Mouse (Mus musculus): ENCODE measurements at regions not wholly inside any gene's neighbourhood (a gene's known extent, or its start where the extent isn't known, plus 50 kb on each side); places are given as distances from the start of the nearest gene placed in this dataset.
A peak's percentile ranks its signal among the peaks of the same experiment; 100 is the strongest.
"Not testable (repeated sequence)": the region's sequence is repeated elsewhere in the genome, so short reads cannot be mapped to it uniquely, and the experiment has no call there.

DNA sequence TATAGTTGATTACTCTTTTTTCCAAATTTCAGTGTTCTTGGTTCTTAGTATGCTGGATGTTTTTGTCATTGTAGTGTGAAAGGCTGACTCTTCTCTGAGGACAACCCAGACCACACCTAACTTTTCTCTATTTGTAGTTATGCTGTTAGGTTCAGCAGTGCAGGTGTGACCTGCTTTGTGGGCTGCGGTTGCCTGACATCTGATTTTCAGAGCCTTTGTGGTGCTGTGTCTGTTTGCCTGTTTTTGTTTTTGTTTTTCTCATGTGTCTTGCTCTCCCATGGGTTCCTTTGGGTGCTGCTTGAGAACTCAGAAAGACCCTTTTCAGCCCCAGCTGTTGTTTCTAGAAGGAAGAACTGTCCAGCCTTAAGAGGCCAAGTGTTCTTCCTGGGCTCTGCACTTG lies 52.0 kb upstream of the Trpm1 start:
- no peak for ATAC-seq (ENCODE audit: borderline replicate concordance, extremely low read depth, low FRiP score, low TSS enrichment)
- no peak overlapping the region for H3K4me2 ChIP-seq
- no peak overlapping the region for H3K4me3 ChIP-seq
- no peaks in the 10 kb centered on the region for H3K27me3 ChIP-seq
- no peaks in the 10 kb centered on the region for H3K36me3 ChIP-seq
- no peaks in the 10 kb centered on the region for H3K9me3 ChIP-seq
- no peak overlapping the region for H3K9ac ChIP-seq
- 94% methylated on average over 1 of the region's 1 CpGs for WGBS
- H3K4me1 ChIP-seq = no peaks in the 10 kb centered on the region
- no peak overlapping the region for H3K27ac ChIP-seq

DNA sequence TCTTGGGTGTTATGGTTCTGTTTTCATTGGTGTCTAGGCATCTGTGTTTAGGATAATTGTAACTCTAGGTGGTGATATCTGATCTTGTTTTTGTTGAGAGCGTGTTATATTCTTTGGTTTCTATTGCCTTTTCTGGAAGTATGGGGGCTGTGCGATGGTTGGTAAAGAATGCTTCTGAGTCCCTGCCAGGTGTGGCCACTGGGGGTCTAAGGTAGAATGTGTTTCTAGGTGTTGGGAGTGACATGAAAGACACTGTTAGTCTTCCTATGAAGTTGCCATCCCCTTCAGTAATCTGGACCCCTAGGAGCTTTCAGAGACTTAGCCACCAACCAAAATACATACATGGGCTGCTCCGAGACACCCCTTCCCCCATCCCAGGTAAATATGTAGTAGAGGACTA lies 54.0 kb upstream of the Trpm1 start:
- ATAC-seq (ENCODE audit: borderline replicate concordance, extremely low read depth, low FRiP score, low TSS enrichment) = no peak
- Histone ChIP-seq H3K9me3 (no peaks in the 10 kb centered on the region), H3K4me1 (no peaks in the 10 kb centered on the region), H3K9ac (no peak overlapping the region), H3K27ac (no peak overlapping the region), H3K4me3 (no peak overlapping the region), H3K36me3 (no peaks in the 10 kb centered on the region), H3K4me2 (no peak overlapping the region), H3K27me3 (no peaks in the 10 kb centered on the region)
- WGBS = 87% methylated on average over 3 of the region's 3 CpGs

DNA sequence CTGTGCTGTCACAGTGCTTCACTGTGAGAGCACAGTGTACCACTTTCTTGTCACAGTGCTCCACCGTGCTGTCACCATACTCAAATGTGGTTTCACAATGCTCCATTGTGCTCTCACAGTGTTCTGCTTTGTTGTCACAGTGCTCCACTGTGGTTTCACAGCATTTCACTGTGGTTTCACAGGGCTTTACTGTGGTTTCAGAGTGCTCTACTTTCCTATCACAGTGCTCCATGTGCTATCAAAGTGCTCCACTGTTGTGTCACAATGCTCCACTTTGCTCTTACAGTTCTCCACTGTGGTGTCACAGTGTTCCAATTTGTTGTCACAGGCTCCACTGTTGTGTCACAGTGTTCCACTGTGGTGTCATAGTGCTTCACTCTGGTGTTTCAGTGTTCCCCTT lies 63.6 kb upstream of the Trpm1 start:
- no peaks in the 10 kb centered on the region for H3K9me3 ChIP-seq
- WGBS = 70% methylated on average over 1 of the region's 1 CpGs
- no peaks in the 10 kb centered on the region for H3K36me3 ChIP-seq
- H3K27ac ChIP-seq = no peak overlapping the region
- H3K27me3 ChIP-seq = no peaks in the 10 kb centered on the region
- no peak for ATAC-seq (ENCODE audit: borderline replicate concordance, extremely low read depth, low FRiP score, low TSS enrichment)
- no peak overlapping the region for H3K4me3 ChIP-seq
- no peak overlapping the region for H3K4me2 ChIP-seq
- H3K4me1 ChIP-seq = no peaks in the 10 kb centered on the region
- H3K9ac ChIP-seq = no peak overlapping the region

DNA sequence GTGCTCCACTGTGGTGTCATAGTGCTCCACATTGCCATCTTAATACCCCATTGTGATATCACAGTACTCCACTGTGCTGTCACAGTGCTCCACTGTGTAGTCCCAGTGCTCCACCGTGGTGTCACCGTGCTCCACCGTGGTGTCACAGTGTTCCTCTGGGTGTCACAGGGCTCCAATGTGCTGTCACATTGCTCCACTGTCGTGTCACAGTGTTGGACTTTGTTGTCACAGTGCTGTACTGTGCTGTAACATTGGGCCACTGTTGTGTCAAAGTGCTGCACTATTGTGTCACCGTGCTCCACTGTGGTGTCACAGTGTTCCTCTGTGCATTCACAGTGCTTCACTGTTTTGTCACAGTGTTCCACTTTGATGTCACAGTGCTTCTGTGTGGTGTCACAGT lies 64.6 kb upstream of the Trpm1 start:
- Histone ChIP-seq H3K27me3 (no peaks in the 10 kb centered on the region), H3K4me2 (no peak overlapping the region), H3K36me3 (no peaks in the 10 kb centered on the region), H3K4me1 (no peaks in the 10 kb centered on the region), H3K9me3 (no peaks in the 10 kb centered on the region), H3K27ac (no peak overlapping the region), H3K9ac (no peak overlapping the region), H3K4me3 (no peak overlapping the region)
- WGBS = 78% methylated on average over 5 of the region's 5 CpGs
- ATAC-seq (ENCODE audit: borderline replicate concordance, extremely low read depth, low FRiP score, low TSS enrichment) = 0 out of 2 replicates have a peak, but pooled peaks have one; percentile 13

DNA sequence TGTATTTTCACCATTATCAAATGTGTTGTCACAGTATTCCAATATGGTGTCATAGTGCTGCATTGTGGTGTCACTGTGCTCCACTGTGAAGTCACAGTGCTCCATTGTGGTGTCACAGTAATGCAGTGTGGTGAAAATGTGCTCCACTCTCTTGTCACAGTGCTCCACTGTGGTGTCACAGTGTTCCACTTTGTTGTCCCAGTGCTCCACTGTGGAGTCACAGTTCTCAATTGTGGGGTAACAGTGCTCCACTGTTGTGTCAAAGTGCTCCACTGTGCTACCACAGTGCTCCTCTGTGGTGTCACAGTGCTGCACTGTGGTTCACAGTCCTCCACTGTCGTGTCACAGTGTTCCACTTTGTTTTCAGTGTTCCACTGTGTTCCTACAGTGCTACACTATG lies 69.7 kb upstream of the Trpm1 start:
- not testable (repeated sequence) for H3K4me3 ChIP-seq; H3K4me1 ChIP-seq; ATAC-seq (ENCODE audit: borderline replicate concordance, extremely low read depth, low FRiP score, low TSS enrichment)

DNA sequence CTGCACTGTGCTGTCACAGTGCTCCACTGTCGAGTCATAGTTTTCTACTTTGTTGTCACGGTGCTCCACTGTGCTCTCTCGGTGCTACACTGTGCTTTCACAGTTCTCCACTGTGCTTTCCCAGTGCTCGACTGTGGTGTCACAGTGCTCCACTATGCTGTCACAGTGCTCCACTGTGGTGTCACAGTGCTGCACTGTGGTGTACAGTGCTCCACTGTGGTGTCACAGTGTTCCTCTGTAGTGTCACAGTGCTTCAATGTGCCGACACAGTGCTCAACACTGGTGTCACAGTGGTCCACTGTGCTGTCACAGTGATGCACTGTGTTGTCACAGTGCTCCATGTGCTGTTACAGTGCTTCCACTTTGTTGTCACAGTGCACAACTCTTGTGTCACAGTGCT lies 71.0 kb upstream of the Trpm1 start:
- WGBS = 78% methylated on average over 5 of the region's 5 CpGs
- Histone ChIP-seq H3K9me3 (no peaks in the 10 kb centered on the region), H3K4me3 (no peak overlapping the region), H3K9ac (no peak overlapping the region), H3K36me3 (no peaks in the 10 kb centered on the region), H3K27me3 (no peaks in the 10 kb centered on the region), H3K4me1 (no peaks in the 10 kb centered on the region), H3K4me2 (no peak overlapping the region), H3K27ac (no peak overlapping the region)
- no peak for ATAC-seq (ENCODE audit: borderline replicate concordance, extremely low read depth, low FRiP score, low TSS enrichment)

More for the DNA sequence above, 69.7 kb upstream of the Trpm1 start:
- not testable (repeated sequence) for H3K4me2 ChIP-seq, H3K27me3 ChIP-seq, H3K9ac ChIP-seq, H3K36me3 ChIP-seq, H3K9me3 ChIP-seq, H3K27ac ChIP-seq
- 40% methylated on average over 1 of the region's 1 CpGs for WGBS

DNA sequence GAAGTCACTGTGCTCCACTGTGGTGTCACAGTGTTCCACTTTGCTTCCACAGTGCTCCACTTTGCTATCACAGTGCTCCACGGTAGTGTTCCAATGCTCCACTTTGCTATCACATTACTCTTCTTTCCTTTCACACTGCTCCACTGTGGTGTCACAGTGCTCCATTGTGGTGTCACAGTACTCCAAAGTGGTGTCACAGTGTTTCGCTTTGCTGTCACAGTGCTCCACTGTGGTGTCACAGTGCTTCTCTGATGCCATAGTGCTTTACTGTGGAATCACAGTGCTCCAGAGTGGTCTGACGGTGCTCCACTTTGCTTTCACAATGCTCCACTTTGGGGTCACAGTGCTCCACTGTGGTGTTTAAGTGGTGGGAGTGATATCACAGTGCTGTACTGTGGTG lies 71.4 kb upstream of the Trpm1 start:
- no peak overlapping the region for H3K27ac ChIP-seq
- no peak overlapping the region for H3K4me2 ChIP-seq
- no peak overlapping the region for H3K9ac ChIP-seq
- 80% methylated on average over 3 of the region's 3 CpGs for WGBS
- H3K27me3 ChIP-seq = no peaks in the 10 kb centered on the region
- no peaks in the 10 kb centered on the region for H3K36me3 ChIP-seq
- no peak for ATAC-seq (ENCODE audit: borderline replicate concordance, extremely low read depth, low FRiP score, low TSS enrichment)
- H3K4me1 ChIP-seq = no peaks in the 10 kb centered on the region
- H3K4me3 ChIP-seq = no peak overlapping the region
- no peaks in the 10 kb centered on the region for H3K9me3 ChIP-seq

DNA sequence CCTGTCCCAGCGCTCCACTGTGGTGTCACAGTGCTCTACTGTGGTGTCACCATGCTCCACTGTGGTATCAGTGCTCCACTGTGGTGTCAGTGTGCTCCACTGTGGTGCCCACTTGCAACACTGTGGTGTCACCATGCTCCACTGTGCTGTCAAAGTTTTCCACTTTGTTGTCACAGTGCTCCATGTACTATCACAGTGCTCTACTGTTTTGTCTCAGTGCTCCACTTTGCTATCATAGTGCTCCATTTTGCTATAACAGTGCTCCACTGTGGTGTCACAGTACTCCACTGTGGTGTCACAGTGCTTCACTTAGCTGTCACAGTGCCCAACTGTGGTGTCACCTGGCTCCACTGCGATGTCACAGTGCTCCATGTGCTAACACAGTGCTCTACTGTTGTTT lies 72.0 kb upstream of the Trpm1 start:
- H3K4me2 ChIP-seq = no peak overlapping the region
- 68% methylated on average over 2 of the region's 2 CpGs for WGBS
- no peaks in the 10 kb centered on the region for H3K36me3 ChIP-seq
- H3K4me3 ChIP-seq = no peak overlapping the region
- no peaks in the 10 kb centered on the region for H3K4me1 ChIP-seq
- H3K27ac ChIP-seq = no peak overlapping the region
- H3K27me3 ChIP-seq = no peaks in the 10 kb centered on the region
- ATAC-seq (ENCODE audit: borderline replicate concordance, extremely low read depth, low FRiP score, low TSS enrichment) = no peak
- H3K9me3 ChIP-seq = no peaks in the 10 kb centered on the region
- H3K9ac ChIP-seq = no peak overlapping the region

DNA sequence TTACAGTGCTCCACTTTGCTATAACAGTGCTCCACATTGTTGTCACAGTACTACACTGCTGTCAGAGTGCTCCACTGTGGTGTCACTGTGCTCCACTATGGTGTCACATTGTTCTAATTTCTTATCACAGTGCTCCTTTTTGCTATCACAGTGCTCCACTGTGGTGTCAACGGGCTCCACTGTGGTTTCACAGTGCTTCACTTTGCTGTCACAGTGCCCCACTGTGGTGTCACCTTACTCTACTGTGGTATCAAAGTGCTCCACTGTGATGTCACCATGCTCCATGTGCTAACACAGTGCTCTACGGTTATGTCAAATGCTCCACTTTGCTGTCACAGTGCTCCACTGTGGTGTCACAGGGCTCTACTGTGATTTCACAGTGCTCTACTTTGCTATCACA lies 72.6 kb upstream of the Trpm1 start:
- H3K27me3 ChIP-seq = no peaks in the 10 kb centered on the region
- H3K9me3 ChIP-seq = no peaks in the 10 kb centered on the region
- H3K9ac ChIP-seq = no peak overlapping the region
- no peaks in the 10 kb centered on the region for H3K36me3 ChIP-seq
- H3K4me3 ChIP-seq = no peak overlapping the region
- no peak overlapping the region for H3K27ac ChIP-seq
- no peaks in the 10 kb centered on the region for H3K4me1 ChIP-seq
- ATAC-seq (ENCODE audit: borderline replicate concordance, extremely low read depth, low FRiP score, low TSS enrichment) = no peak
- H3K4me2 ChIP-seq = no peak overlapping the region
- WGBS = 84% methylated on average over 2 of the region's 2 CpGs

DNA sequence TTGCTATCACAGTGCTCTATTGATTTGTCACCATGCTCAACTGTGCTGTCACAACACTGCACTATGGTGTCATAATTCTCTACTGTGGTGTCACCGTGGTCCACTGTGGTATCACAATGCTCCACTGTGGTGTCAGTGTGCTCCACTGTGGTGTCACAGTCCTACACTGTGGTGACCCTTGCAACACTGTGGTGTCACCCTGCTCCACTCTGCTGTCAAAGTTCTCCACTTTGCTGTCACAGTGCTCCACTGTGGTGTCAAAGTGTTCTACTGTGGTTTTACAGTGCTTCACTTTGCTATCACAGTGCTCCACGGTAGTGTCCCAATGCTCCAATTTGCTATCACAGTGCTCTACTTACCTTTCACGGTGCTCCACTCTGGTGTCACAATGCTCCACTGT lies 74.3 kb upstream of the Trpm1 start:
- ATAC-seq (ENCODE audit: borderline replicate concordance, extremely low read depth, low FRiP score, low TSS enrichment) = no peak
- 91% methylated on average over 3 of the region's 3 CpGs for WGBS
- H3K27me3 ChIP-seq = no peaks in the 10 kb centered on the region
- no peak overlapping the region for H3K4me2 ChIP-seq
- H3K4me3 ChIP-seq = no peak overlapping the region
- H3K4me1 ChIP-seq = no peaks in the 10 kb centered on the region
- no peaks in the 10 kb centered on the region for H3K36me3 ChIP-seq
- H3K27ac ChIP-seq = no peak overlapping the region
- H3K9me3 ChIP-seq = no peaks in the 10 kb centered on the region
- H3K9ac ChIP-seq = no peak overlapping the region

DNA sequence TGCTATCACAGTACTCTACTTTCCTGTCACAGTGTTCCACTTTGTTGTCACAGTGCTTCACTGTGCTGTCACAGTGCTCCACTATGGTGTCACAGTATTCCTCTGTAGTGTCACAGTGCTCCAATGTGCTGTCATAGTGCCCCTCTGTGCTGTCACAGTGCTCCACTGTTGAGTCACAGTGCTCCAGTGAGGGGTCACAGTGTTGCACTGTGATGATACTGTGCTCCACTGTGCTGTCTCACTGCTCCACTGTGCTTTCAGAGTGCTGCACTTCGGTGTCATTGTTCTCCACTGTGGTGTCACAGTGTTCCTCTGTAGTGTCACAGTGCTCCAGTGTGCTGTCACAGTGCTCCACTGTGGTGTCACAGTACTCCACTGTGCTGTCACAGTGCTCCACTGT lies 75.0 kb upstream of the Trpm1 start:
- no peak for ATAC-seq (ENCODE audit: borderline replicate concordance, extremely low read depth, low FRiP score, low TSS enrichment)
- Histone ChIP-seq H3K9me3 (no peaks in the 10 kb centered on the region), H3K27ac (no peak overlapping the region), H3K4me2 (no peak overlapping the region), H3K4me3 (no peak overlapping the region), H3K27me3 (no peaks in the 10 kb centered on the region), H3K36me3 (no peaks in the 10 kb centered on the region), H3K9ac (no peak overlapping the region), H3K4me1 (no peaks in the 10 kb centered on the region)
- WGBS = 67% methylated on average over 1 of the region's 1 CpGs

DNA sequence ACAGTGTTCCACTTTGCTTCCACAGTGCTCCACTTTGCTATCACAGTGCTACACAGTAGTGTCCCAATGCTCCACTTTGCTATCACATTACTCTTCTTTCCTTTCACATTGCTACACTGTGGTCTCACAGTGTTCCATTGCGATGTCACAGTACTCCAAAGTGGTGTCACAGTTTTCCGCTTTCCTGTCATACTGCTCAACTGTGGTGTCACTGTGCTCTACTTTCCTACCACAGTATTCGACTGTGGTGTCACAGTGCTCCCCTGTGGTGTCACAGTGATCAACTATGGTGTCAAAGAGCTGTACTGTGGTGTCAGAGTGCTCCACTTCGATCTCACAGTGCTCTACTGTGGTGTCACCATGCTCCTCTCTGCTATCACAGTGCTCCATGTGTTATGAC lies 76.1 kb upstream of the Trpm1 start:
- no peak overlapping the region for H3K4me3 ChIP-seq
- no peak overlapping the region for H3K27ac ChIP-seq
- no peaks in the 10 kb centered on the region for H3K4me1 ChIP-seq
- H3K27me3 ChIP-seq = no peaks in the 10 kb centered on the region
- H3K9ac ChIP-seq = no peak overlapping the region
- H3K36me3 ChIP-seq = no peaks in the 10 kb centered on the region
- H3K4me2 ChIP-seq = no peak overlapping the region
- no peak for ATAC-seq (ENCODE audit: borderline replicate concordance, extremely low read depth, low FRiP score, low TSS enrichment)
- 78% methylated on average over 4 of the region's 4 CpGs for WGBS
- H3K9me3 ChIP-seq = no peaks in the 10 kb centered on the region

DNA sequence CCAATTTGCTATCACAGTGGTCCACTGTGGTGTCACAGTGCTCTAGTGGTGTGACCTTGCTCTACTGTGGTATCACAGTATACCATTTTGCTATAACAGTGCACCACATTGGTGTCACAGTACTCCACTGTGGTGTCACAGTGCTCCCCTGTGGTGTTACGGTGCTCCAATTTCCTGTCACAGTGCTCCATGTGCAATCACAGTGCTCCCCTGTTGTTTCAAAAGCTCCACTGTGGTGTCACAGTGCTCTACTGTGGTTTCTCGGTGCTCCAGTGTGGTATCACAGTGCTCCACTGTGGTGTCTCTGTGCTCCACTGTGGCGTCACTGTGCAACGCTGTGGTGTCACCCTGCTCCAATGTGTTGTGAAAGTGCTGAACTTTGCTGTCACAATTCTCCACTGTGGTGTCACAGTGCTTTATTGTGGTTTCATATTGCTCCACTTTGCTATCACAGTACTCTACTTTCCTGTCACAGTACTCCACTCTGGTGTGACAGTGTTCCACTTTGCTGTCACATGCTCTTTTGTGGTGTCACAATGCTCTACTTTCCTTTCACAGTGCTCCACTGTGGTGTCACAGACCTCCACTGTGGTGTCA lies 76.8 kb upstream of the Trpm1 start:
- Histone ChIP-seq H3K27me3 (no peaks in the 10 kb centered on the region), H3K4me1 (no peaks in the 10 kb centered on the region), H3K9me3 (no peaks in the 10 kb centered on the region), H3K4me3 (no peak overlapping the region), H3K4me2 (no peak overlapping the region), H3K9ac (no peak overlapping the region), H3K27ac (no peak overlapping the region), H3K36me3 (no peaks in the 10 kb centered on the region)
- no peak for ATAC-seq (ENCODE audit: borderline replicate concordance, extremely low read depth, low FRiP score, low TSS enrichment)
- WGBS = 84% methylated on average over 4 of the region's 4 CpGs

Data from lung, embryonic 15.5 days (tissue).